Mouse (Mus musculus) CH12.LX (cell line): Measurements from ENCODE around the gene Dhdds. TPM values are rescaled to one million over a fixed set of nuclear protein-coding genes. Genes with fewer than 3 reads are reported as not detected.

ENCODE experiments used
- DNase-seq: peaks from one replicate; pipeline ENCODE4 v3.0.0-alpha.2; 2013; ENCODE audit errors: extremely low read depth
- H3K27ac ChIP-seq: 2 replicates; pipeline ENCODE4 v1.5.1; 2012; ENCODE audit warnings: low read depth, mild to moderate bottlenecking, control low read depth, moderate library complexity; ENCODE audit not compliant: insufficient read depth
- H3K27me3 ChIP-seq: replicated peaks from 2 replicates; pipeline ENCODE3; 2012; ENCODE audit warnings: inconsistent platforms
- H3K36me3 ChIP-seq, 2 experiments: replicated peaks in 1 of 2; 2 replicates each; pipeline versions ENCODE3 to v1.6.1; 2012; ENCODE audit warnings: inconsistent platforms in 1 of 2, low read length in 1 of 2, mild to moderate bottlenecking in 1 of 2, mixed read lengths in 1 of 2, moderate library complexity in 1 of 2; ENCODE audit not compliant: control insufficient read depth in 1 of 2, insufficient read depth in 1 of 2
- H3K4me1 ChIP-seq, 2 experiments: 2 replicates each; pipeline ENCODE4 v1.6.1; 2012; ENCODE audit warnings: inconsistent platforms in 1 of 2, moderate library complexity in 1 of 2; ENCODE audit not compliant: insufficient read depth in 2 of 2, control insufficient read depth in 1 of 2
- H3K4me2 ChIP-seq: 2 replicates; pipeline ENCODE4 v1.6.1; 2012; ENCODE audit warnings: low read depth, mild to moderate bottlenecking, control low read depth; ENCODE audit not compliant: poor library complexity, insufficient read depth, severe bottlenecking
- H3K4me3 ChIP-seq, 3 experiments: fragments of 150-350 bp in 1 of 3; sonication (generic) in 1 of 3; replicated peaks in 1 of 3; 2 replicates each; pipeline versions ENCODE3 to v1.5.1; 2011 to 2012; ENCODE audit warnings: low read depth in 2 of 3, low read length in 2 of 3, mild to moderate bottlenecking in 2 of 3, moderate library complexity in 2 of 3, control low read depth in 1 of 3, improper control_type of control experiment in 1 of 3, inconsistent platforms in 1 of 3, mixed read lengths in 1 of 3; ENCODE audit not compliant: poor library complexity in 1 of 3
- H3K79me2 ChIP-seq: replicated peaks from 2 replicates; pipeline ENCODE4 v1.6.1; 2012; ENCODE audit warnings: mild to moderate bottlenecking, moderate library complexity; ENCODE audit not compliant: control insufficient read depth, poor library complexity, insufficient read depth, severe bottlenecking; ENCODE audit errors: extremely low read depth
- H3K9ac ChIP-seq: 2 replicates; pipeline ENCODE4 v1.6.1; 2012; ENCODE audit warnings: low read depth, mild to moderate bottlenecking, control low read depth, moderate library complexity; ENCODE audit not compliant: insufficient read depth
- H3K9me3 ChIP-seq: replicated peaks from 2 replicates; pipeline ENCODE3; 2012; ENCODE audit warnings: low read length, inconsistent platforms, mixed read lengths
- CHD2 ChIP-seq: IDR thresholded peaks from 2 replicates; pipeline ENCODE4 v1.6.1; 2011; ENCODE audit warnings: low read length, improper control_type of control experiment
- CTCF ChIP-seq, 2 experiments: IDR thresholded peaks in 1 of 2; conservative IDR thresholded peaks in 1 of 2; 2 replicates each; pipeline ENCODE4 v1.5.1; 2011 to 2012; ENCODE audit warnings: low read depth in 2 of 2, low read length in 2 of 2, improper control_type of control experiment in 1 of 2, inconsistent platforms in 1 of 2, mild to moderate bottlenecking in 1 of 2, moderate library complexity in 1 of 2
- E2F4 ChIP-seq: IDR thresholded peaks from 2 replicates; pipeline ENCODE4 v1.6.1; 2011; ENCODE audit warnings: low read depth, low read length, improper control_type of control experiment; ENCODE audit not compliant: insufficient replicate concordance
- EP300 ChIP-seq: IDR thresholded peaks from 2 replicates; pipeline ENCODE4 v1.6.1; 2011; ENCODE audit warnings: low read length, improper control_type of control experiment
- GABPA ChIP-seq: IDR thresholded peaks from 2 replicates; pipeline ENCODE4 v1.6.1; 2012; ENCODE audit warnings: low read depth, low read length, improper control_type of control experiment, inconsistent platforms; ENCODE audit not compliant: insufficient replicate concordance
- HCFC1 ChIP-seq: IDR thresholded peaks from 2 replicates; pipeline ENCODE4 v1.6.1; 2012; ENCODE audit warnings: low read depth, mild to moderate bottlenecking, inconsistent platforms, low read length, improper control_type of control experiment
- IRF4 ChIP-seq: IDR thresholded peaks from 2 replicates; pipeline ENCODE4 v1.6.1; 2014; ENCODE audit warnings: low read depth, mild to moderate bottlenecking, inconsistent platforms, low read length, improper control_type of control experiment
- JUND ChIP-seq: conservative IDR thresholded peaks from 2 replicates; pipeline ENCODE4 v1.6.1; 2011; ENCODE audit warnings: low read depth, low read length, improper control_type of control experiment
- KAT2A ChIP-seq: IDR thresholded peaks from 2 replicates; pipeline ENCODE4 v1.6.1; 2012; ENCODE audit warnings: low read length, improper control_type of control experiment, inconsistent platforms; ENCODE audit not compliant: insufficient replicate concordance
- MAFK ChIP-seq: IDR thresholded peaks from 2 replicates; pipeline ENCODE4 v1.6.1; 2011; ENCODE audit warnings: low read length, improper control_type of control experiment; ENCODE audit not compliant: insufficient replicate concordance
- MAZ ChIP-seq: IDR thresholded peaks from 2 replicates; pipeline ENCODE4 v1.6.1; 2012; ENCODE audit warnings: low read depth, mild to moderate bottlenecking, inconsistent platforms, low read length, improper control_type of control experiment, moderate library complexity
- MEF2A ChIP-seq: IDR thresholded peaks from 2 replicates; pipeline ENCODE4 v1.6.1; 2014; ENCODE audit warnings: low read depth, mild to moderate bottlenecking, inconsistent platforms, low read length, improper control_type of control experiment, borderline replicate concordance
- MYC ChIP-seq: IDR thresholded peaks from 2 replicates; pipeline ENCODE4 v1.6.1; 2011; ENCODE audit warnings: low read depth, mild to moderate bottlenecking, improper control_type of control experiment, low read length
- NELFE ChIP-seq: IDR thresholded peaks from 2 replicates; pipeline ENCODE4 v1.6.1; 2011; ENCODE audit warnings: low read depth, low read length, improper control_type of control experiment
- PAX5 ChIP-seq: IDR thresholded peaks from 2 replicates; pipeline ENCODE4 v1.6.1; 2012; ENCODE audit warnings: low read length, inconsistent platforms, mixed read lengths
- RAD21 ChIP-seq: IDR thresholded peaks from 2 replicates; pipeline ENCODE4 v1.6.1; 2011; ENCODE audit warnings: low read depth, mild to moderate bottlenecking, low read length, improper control_type of control experiment, moderate library complexity
- RCOR1 ChIP-seq: conservative IDR thresholded peaks from 2 replicates; pipeline ENCODE4 v1.6.1; 2012; ENCODE audit warnings: low read depth, mild to moderate bottlenecking, inconsistent platforms, low read length, improper control_type of control experiment
- TCF12 ChIP-seq: IDR thresholded peaks from 2 replicates; pipeline ENCODE4 v1.6.1; 2014; ENCODE audit warnings: low read depth, mild to moderate bottlenecking, inconsistent platforms, low read length, improper control_type of control experiment
- UBTF ChIP-seq: IDR thresholded peaks from 2 replicates; pipeline ENCODE4 v1.6.1; 2012; ENCODE audit warnings: low read depth, mild to moderate bottlenecking, inconsistent platforms, low read length, improper control_type of control experiment, moderate library complexity
- USF1 ChIP-seq: IDR thresholded peaks from 2 replicates; pipeline ENCODE4 v1.6.1; 2014; ENCODE audit warnings: low read depth, mild to moderate bottlenecking, inconsistent platforms, low read length, improper control_type of control experiment
- ZC3H11A ChIP-seq: IDR thresholded peaks from 2 replicates; pipeline ENCODE4 v1.6.1; 2012; ENCODE audit warnings: low read depth, mild to moderate bottlenecking, inconsistent platforms, low read length, improper control_type of control experiment
- ZKSCAN1 ChIP-seq: IDR thresholded peaks from 2 replicates; pipeline ENCODE4 v1.6.1; 2012; ENCODE audit warnings: low read depth, inconsistent platforms, low read length, improper control_type of control experiment, borderline replicate concordance
- ZNF384 ChIP-seq: IDR thresholded peaks from 2 replicates; pipeline ENCODE4 v1.6.1; 2012; ENCODE audit warnings: low read depth, low read length, improper control_type of control experiment, inconsistent platforms
- dilution Hi-C: fragments of 300-500 bp; cut with MboI; formaldehyde crosslinking; loops from 2 replicates; pipeline ENCODE4 v1.14.3; 2020; ENCODE audit warnings: low sequenced_read_pairs; ENCODE audit not compliant: extremely low pct_unique_long_range_greater_than_20kb, extremely low pct_ligation_motif_present
- in situ Hi-C: fragments of 300-500 bp; cut with MboI; formaldehyde crosslinking; loops from 3 replicates; pipeline ENCODE4 v1.14.3; 2019; ENCODE audit warnings: low sequenced_read_pairs, low pct_ligation_motif_present, low pct_unique_long_range_greater_than_20kb, mixed read lengths
- polyA plus RNA-seq: library from polyadenylated mRNA; unstranded; fragments of >175 nt; gene quantifications from 2 replicates; pipeline ENCODE4 v1.2.1, GENCODE M21; 2012; ENCODE audit warnings: low read depth; ENCODE audit not compliant: insufficient read length
- total RNA-seq, 2 experiments: library from RNA; depleted of rRNA; stranded (reverse); fragments of 300-350 nt in 1 of 2; fragments of >200 nt in 1 of 2; gene quantifications; 2 replicates each; pipeline ENCODE4 v1.2.3; 2012 to 2014

Gene Dhdds
- total and polyA plus RNA-seq, 3 experiments = 12.9 to 33.1 (median 29.4) TPM

DNA sequence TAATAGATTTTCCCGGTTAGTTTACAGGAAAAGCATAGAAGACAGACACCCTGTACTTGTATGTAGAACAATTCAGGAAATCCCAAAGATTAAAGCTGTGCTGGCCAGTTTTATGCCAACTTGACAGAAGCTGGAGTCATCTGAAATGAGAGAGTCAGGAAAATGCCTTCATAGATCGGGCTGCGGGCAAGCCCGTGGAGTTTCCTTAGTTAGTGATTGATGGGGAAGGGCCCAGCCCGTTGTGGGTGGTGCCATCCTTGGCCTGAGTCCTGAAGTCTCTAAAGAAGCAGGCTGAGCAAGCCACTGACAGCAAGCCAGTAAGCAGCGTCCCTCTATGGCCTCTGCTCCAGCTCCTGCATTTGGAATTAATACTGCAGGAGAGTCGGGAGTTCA lies 71.4 kb downstream of the Dhdds start:
- H3K36me3 ChIP-seq = no peaks in the 10 kb centered on the region
- in situ Hi-C loops = no loop called here
- no peaks in the 10 kb centered on the region for H3K79me2 ChIP-seq
- no peaks in the 10 kb centered on the region for H3K27me3 ChIP-seq
- H3K4me3 ChIP-seq = no peak overlapping the region
- H3K4me2 ChIP-seq = no peak overlapping the region
- H3K27ac ChIP-seq = no peak overlapping the region
- no peak for TF ChIP-seq MEF2A
- no peak for TF ChIP-seq UBTF
- TF ChIP-seq RAD21 = no peak
- no peak for TF ChIP-seq PAX5
- TF ChIP-seq MYC = no peak
- TF ChIP-seq KAT2A = no peak
- no peak for TF ChIP-seq RCOR1
- no peak for TF ChIP-seq ZC3H11A
- TF ChIP-seq USF1 = no peak
- no peak for TF ChIP-seq NELFE
- H3K9me3 ChIP-seq = no peaks in the 10 kb centered on the region
- H3K4me1 ChIP-seq = peaks cover 2 to 15% of the 10 kb centered on the region in 2 experiments; a peak in 2 of 4 replicates
- H3K9ac ChIP-seq = no peak overlapping the region
- dilution Hi-C loops = no loop called here
- no peak for DNase-seq

DNA sequence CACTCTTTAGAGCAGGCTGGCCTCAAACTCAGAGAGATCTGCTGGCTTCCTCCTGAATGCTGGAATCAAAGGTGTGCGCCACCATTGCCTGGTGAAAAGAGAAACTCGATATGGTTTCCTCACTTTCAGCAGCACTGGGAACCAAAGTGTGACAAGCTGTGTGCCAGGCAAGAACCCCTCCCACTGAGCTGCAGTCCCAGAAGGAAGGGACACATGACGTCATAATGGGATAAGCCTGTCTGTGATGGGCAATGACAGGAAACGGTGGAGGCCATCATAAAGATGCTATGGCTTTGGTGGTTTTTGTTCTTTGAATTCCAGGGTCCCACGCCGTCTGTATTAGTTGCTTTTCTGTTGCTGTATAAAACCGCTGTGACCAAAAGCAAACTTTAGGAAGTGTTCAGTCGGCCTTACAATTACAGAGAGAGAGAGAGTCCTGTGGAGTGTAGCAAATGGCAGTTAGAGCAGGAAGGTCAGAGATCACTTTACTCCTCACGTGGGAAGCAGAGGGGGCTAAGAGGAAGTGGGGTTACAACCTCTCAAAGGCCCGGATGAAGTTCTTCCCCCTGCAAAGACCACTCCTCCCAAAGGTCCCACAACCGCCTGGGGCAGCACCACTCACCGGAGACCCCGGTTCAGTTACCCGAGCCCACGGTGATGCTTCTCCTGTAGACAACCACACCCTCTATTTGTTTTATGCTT lies 72.0 kb downstream of the Dhdds start:
- Histone ChIP-seq H3K27me3 (no peaks in the 10 kb centered on the region), H3K4me1 (peaks cover 2 to 15% of the 10 kb centered on the region in 2 experiments; a peak in 2 of 4 replicates), H3K79me2 (no peaks in the 10 kb centered on the region), H3K4me3 (no peak overlapping the region), H3K27ac (no peak overlapping the region), H3K36me3 (no peaks in the 10 kb centered on the region), H3K9me3 (no peaks in the 10 kb centered on the region), H3K4me2 (no peak overlapping the region), H3K9ac (no peak overlapping the region)
- DNase-seq = no peak
- TF ChIP-seq CHD2 (no peak), MAZ (no peak), UBTF (no peak), MYC (no peak), MAFK (no peak), IRF4 (no peak), EP300 (no peak), RAD21 (no peak), USF1 (no peak), KAT2A (no peak), PAX5 (no peak), TCF12 (no peak), GABPA (no peak), ZKSCAN1 (no peak), E2F4 (no peak), HCFC1 (no peak), JUND (no peak), CTCF (conservative IDR thresholded peaks at IDR 0.05 in 1 of 2, IDR thresholded peaks at IDR 0.05 in 1 of 2; ENCODE audit: low read depth in 2 of 2, low read length in 2 of 2) (no peak), ZNF384 (no peak)
- in situ Hi-C loops (no loop called here), dilution Hi-C loops (no loop called here)
